Mouse (Mus musculus) liver, adult 2 months (tissue): ENCODE data around the gene Slc35e3. TPM values are rescaled to one million over a fixed set of nuclear protein-coding genes. Genes with fewer than 3 reads are reported as not detected.

ENCODE experiments used
- DNase-seq: peaks from one replicate; pipeline ENCODE4 v3.0.0-alpha.2; 2011; ENCODE audit warnings: low read depth, low spot score; ENCODE audit errors: extremely low read depth
- H3K27ac ChIP-seq: fragments of 200-500 bp; replicated peaks from 2 replicates; pipeline ENCODE4 v1.5.1; 2012; ENCODE audit warnings: low read depth, mild to moderate bottlenecking, control low read depth, inconsistent platforms, low read length; ENCODE audit not compliant: insufficient read depth
- H3K27me3 ChIP-seq: fragments of 200-500 bp; 2 replicates; pipeline ENCODE4 v1.6.1; 2012; ENCODE audit warnings: mild to moderate bottlenecking, moderate library complexity, low read length, inconsistent platforms; ENCODE audit not compliant: control insufficient read depth, insufficient read depth
- H3K36me3 ChIP-seq: fragments of 200-500 bp; 2 replicates; pipeline ENCODE4 v1.6.1; 2012; ENCODE audit warnings: low read length, inconsistent platforms; ENCODE audit not compliant: control insufficient read depth, insufficient read depth
- H3K4me1 ChIP-seq: fragments of 200-500 bp; 2 replicates; pipeline ENCODE4 v1.6.1; 2011; ENCODE audit warnings: low read length; ENCODE audit not compliant: control insufficient read depth, insufficient read depth
- H3K4me3 ChIP-seq: fragments of 200-500 bp; 2 replicates; pipeline ENCODE4 v1.5.1; 2011; ENCODE audit warnings: low read depth, mild to moderate bottlenecking, control low read depth, low read length, moderate library complexity; ENCODE audit not compliant: insufficient read depth
- H3K79me2 ChIP-seq: fragments of 200-500 bp; 2 replicates; pipeline ENCODE4 v1.6.1; 2012; ENCODE audit warnings: inconsistent platforms, mild to moderate bottlenecking, low read length, moderate library complexity; ENCODE audit not compliant: control insufficient read depth, insufficient read depth
- H3K9ac ChIP-seq: fragments of 200-500 bp; 2 replicates; pipeline ENCODE4 v1.6.1; 2012; ENCODE audit warnings: low read depth, mild to moderate bottlenecking, control low read depth, inconsistent platforms, low read length
- CTCF ChIP-seq: fragments of 200-500 bp; IDR thresholded peaks from 2 replicates; pipeline ENCODE4 v1.5.1; 2011; ENCODE audit warnings: low read depth, low read length, control low read depth
- POLR2A ChIP-seq: fragments of 200-500 bp; IDR thresholded peaks from 2 replicates; pipeline ENCODE4 v1.6.1; 2011; ENCODE audit warnings: low read length, control low read depth; ENCODE audit not compliant: insufficient read depth; ENCODE audit errors: extremely low read depth
- WGBS: fragments of 180-500 bp; shearing (Covaris S2); methylation state at CpG from one replicate; pipeline ENCODE4 v1.1.7; 2018; 5-methylcytosine and 5-hydroxymethylcytosine counted together
- polyA plus RNA-seq: library from polyadenylated mRNA; depleted of rRNA; stranded (reverse); fragments of >200 nt; gene quantifications from 2 replicates; pipeline ENCODE4 v1.2.3, GENCODE M21; 2012
- total RNA-seq: library from RNA; depleted of rRNA; stranded (reverse); fragments of >200 nt; gene quantifications from 2 replicates; pipeline ENCODE4 v1.2.3, GENCODE M21; 2014

Slc35e3 gene
- total and polyA plus RNA-seq, 2 experiments = 4.1 to 7.1 TPM

DNA sequence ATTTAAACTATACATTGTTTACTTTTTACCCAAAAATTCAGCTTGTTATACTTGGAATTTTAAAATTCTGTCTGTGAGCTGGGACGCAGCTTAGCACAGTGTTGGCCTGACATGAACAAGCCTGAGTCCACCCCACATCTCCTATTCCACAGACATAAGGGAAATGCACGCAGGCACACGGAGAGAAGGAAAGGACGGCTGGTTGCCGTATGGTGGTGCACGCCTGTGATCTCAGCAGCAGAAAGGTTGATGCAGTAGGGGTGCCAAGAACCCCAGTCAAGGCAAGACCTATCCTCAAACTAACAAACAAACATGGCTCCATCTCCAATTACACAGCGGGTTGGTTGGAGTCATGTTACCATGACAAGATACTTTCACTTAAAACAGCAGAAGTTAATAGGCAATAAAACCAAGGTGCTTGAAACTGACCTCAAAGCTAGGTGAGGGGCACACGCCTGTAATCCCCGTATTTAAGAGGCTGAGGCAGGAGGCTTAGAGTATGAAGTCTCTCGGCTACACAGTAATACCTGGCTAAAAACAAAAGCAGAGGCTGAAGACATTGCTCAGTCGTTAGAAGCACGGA, 32.3 kb upstream of the Slc35e3 start:
- Histone ChIP-seq H3K36me3 (peaks cover 13% of the 10 kb centered on the region), H3K27me3 (no peaks in the 10 kb centered on the region), H3K4me3 (no peak overlapping the region), H3K27ac (no peak overlapping the region), H3K4me1 (no peaks in the 10 kb centered on the region), H3K9ac (no peak overlapping the region), H3K79me2 (no peaks in the 10 kb centered on the region)
- DNase-seq = no peak
- 95% methylated on average over 12 of the region's 12 CpGs for WGBS
- no peak for TF ChIP-seq CTCF
- no peak for TF ChIP-seq POLR2A

- Histone ChIP-seq H3K79me2 (no peaks in the 10 kb centered on the region), H3K36me3 (peaks cover 15% of the 10 kb centered on the region), H3K27me3 (no peaks in the 10 kb centered on the region), H3K4me1 (no peaks in the 10 kb centered on the region), H3K9ac (no peak overlapping the region), H3K4me3 (no peak overlapping the region), H3K27ac (no peak overlapping the region)
- DNase-seq = no peak
- TF ChIP-seq CTCF (no peak), POLR2A (no peak)
- WGBS = 95% methylated on average over 17 of the region's 17 CpGs
Measured at GRCm38 (mm10) chr10:117777501-117778327, 31.5 kb upstream of the Slc35e3 start.

DNA sequence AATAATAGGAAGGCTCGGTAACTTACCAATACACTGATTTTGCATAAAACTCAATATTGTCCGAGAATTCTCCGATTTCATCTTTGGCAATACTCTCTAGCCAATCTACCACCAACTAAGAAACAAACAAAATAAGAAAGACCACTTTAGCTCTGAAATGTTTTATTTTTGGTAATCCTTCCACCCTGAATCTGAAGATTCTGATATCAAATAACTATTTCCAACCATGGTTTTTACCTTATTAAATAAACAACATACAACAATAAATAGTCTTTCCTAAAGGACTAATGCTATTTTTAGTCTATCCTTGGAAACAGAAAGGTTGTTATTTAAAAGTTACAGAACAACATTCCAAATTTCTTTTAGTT, 30.9 kb upstream of the Slc35e3 start:
- DNase-seq = no peak
- no peak for TF ChIP-seq POLR2A

DNA sequence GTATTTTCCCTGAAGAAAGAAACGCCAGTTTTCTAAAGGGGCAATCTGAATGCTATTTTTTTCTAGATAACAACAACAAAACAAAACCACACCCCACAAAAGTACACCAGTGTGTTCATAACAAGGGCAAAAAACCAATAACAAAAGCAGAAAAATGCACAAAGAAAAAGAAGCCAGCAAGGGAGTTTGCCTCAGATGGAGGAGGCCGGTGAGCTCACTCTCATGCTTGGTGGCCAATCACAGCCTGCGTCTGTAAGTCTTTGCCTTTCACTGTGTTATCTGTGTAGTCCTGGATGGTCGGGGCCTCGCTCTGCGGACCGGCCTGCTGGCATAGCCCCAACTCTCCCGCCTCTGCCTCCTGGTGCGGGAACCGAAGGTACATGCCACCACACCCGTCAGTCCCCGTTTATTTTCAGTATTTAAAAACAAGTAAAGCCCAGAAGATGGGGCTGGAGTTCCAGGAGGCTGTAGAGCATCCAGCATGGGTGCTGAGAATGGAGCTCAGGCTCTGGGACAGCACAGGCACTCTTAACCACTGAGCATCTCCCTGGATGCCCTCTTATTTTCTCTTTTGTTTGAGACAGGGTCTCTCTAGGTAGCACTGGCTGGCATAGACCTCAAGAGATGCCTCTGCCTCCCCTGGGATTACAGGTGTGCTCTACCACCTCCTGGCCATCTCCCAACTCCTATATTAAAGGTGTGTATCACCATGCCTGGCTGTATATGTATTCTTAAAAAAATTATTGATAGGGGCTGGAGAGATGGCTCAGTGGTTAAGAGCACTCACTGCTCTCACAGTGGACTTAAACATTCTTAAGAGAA, 30.3 kb upstream of the Slc35e3 start:
- WGBS = 92% methylated on average over 12 of the region's 12 CpGs
- Histone ChIP-seq H3K9ac (no peak overlapping the region), H3K27ac (no peak overlapping the region), H3K27me3 (no peaks in the 10 kb centered on the region), H3K36me3 (peaks cover 18% of the 10 kb centered on the region), H3K79me2 (no peaks in the 10 kb centered on the region), H3K4me1 (no peaks in the 10 kb centered on the region), H3K4me3 (no peak overlapping the region)
- DNase-seq = no peak
- no peak for TF ChIP-seq POLR2A
- no peak for TF ChIP-seq CTCF

More for the DNA sequence above, 30.9 kb upstream of the Slc35e3 start:
- H3K4me3 ChIP-seq = no peak overlapping the region
- H3K79me2 ChIP-seq = no peaks in the 10 kb centered on the region
- WGBS = 94% methylated on average over 3 of the region's 3 CpGs
- no peak overlapping the region for H3K27ac ChIP-seq
- no peaks in the 10 kb centered on the region for H3K27me3 ChIP-seq
- no peaks in the 10 kb centered on the region for H3K4me1 ChIP-seq
- no peak overlapping the region for H3K9ac ChIP-seq
- H3K36me3 ChIP-seq = peaks cover 19% of the 10 kb centered on the region

DNA sequence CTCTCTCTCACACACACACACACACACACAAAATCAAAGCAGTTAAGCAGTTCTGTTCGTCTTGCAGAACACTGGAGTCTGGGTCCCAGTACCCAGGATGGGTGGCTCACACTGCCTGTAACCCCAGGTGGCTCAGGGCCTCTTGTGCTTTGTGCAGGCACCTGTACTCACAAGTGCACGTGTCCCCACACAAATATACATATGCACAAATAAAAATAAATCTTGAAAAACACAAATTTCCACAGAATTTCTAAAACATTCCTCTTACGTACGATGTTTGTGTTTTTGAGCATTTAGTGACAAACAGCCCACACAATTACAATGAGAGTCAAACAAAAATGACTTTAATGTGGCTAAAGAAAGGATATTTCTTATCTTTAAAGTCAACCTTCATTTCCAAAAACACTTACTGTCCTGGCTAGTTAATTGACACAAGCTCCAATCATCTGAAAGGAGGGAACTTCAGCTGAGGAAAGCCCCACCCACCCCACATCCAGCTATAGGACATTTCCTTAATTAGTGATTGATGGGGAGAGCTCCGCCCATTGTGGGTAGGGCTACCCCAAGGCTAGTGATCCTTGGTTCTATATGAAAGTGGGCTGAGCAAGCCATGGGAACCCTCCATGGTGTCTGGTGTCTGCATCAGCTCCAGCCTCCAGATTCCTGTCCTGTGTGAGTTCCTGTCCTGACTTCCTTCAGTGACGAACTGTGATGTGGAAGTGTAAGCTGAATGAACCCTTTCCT, 29.4 kb upstream of the Slc35e3 start:
- Histone ChIP-seq H3K36me3 (peaks cover 10% of the 10 kb centered on the region), H3K27me3 (no peaks in the 10 kb centered on the region), H3K4me3 (no peak overlapping the region), H3K4me1 (no peaks in the 10 kb centered on the region), H3K9ac (no peak overlapping the region), H3K27ac (no peak overlapping the region), H3K79me2 (no peaks in the 10 kb centered on the region)
- DNase-seq = no peak
- 92% methylated on average over 6 of the region's 6 CpGs for WGBS
- TF ChIP-seq CTCF (no peak), POLR2A (no peak)
